In genomic region chr6:37463517-37464482, GRCm38 (mm10) we compare ENCODE assay signal across 8 mouse cellular contexts. TPM values are rescaled to one million over a fixed set of nuclear protein-coding genes. Genes with fewer than 3 reads are reported as not detected.
DNase-seq lines count a peak whose midpoint lies in the region; ATAC-seq and TF ChIP-seq lines count a peak whose summit lies in the region.
"Not testable (repeated sequence)": the region's sequence is repeated elsewhere in the genome, so short reads cannot be mapped to it uniquely, and the experiment has no call there.

No protein-coding gene starts in this region.

- TF ChIP-seq POLR2A in liver, adult 2 months (IDR thresholded peaks at IDR 0.05; ENCODE audit: extremely low read depth, insufficient read depth, low read length) = not testable (repeated sequence)

- not testable (repeated sequence) for TF ChIP-seq EP300 in heart, postnatal 0 days (IDR thresholded peaks at IDR 0.05; ENCODE audit: low read depth)

- H3K4me3 ChIP-seq in forebrain, embryonic 13.5 days = peak overlapping the region; percentile 42
- H3K4me3 ChIP-seq in heart, postnatal 0 days (ENCODE audit: low read depth, low read length) = peak overlapping the region; percentile 36
- peak overlapping the region; percentile 47 for H3K4me3 ChIP-seq in kidney, embryonic 16.5 days (ENCODE audit: low read length)
- not testable (repeated sequence) for H3K4me3 ChIP-seq in liver, adult 2 months (ENCODE audit: insufficient read depth, low read depth, low read length)
- H3K4me3 ChIP-seq in midbrain, embryonic 14.5 days (replicated peaks; ENCODE audit: low read depth, low read length) = peak overlapping the region; percentile 33

- H3K27me3 ChIP-seq in forebrain, embryonic 13.5 days; heart, postnatal 0 days (ENCODE audit: control insufficient read depth, insufficient read depth, low read length); kidney, embryonic 16.5 days (ENCODE audit: insufficient read depth, low read length); liver, adult 2 months (ENCODE audit: control insufficient read depth, insufficient read depth, low read length); midbrain, embryonic 14.5 days (ENCODE audit: control insufficient read depth, insufficient read depth, low read length): not testable (repeated sequence)

- H3K4me1 ChIP-seq in forebrain, embryonic 13.5 days; heart, postnatal 0 days (ENCODE audit: control insufficient read depth, insufficient read depth); kidney, embryonic 16.5 days (ENCODE audit: insufficient read depth, low read length); liver, adult 2 months (ENCODE audit: control insufficient read depth, insufficient read depth, low read length); midbrain, embryonic 14.5 days (ENCODE audit: control insufficient read depth, insufficient read depth, low read length): not testable (repeated sequence)

- H3K79me2 ChIP-seq in liver, adult 2 months (ENCODE audit: control insufficient read depth, insufficient read depth, low read length) = not testable (repeated sequence)

- 0% methylated on average over 7 of the region's 25 CpGs for WGBS in forebrain, embryonic 13.5 days
- WGBS in heart, postnatal 0 days = under 1% methylated on average over 7 of the region's 25 CpGs
- 0% methylated on average over 6 of the region's 25 CpGs for WGBS in kidney, embryonic 16.5 days
- WGBS in liver, adult 2 months = 0% methylated on average over 7 of the region's 25 CpGs
- WGBS in midbrain, embryonic 14.5 days = under 1% methylated on average over 7 of the region's 25 CpGs

- DNase-seq in CD4-positive, CD25-positive, alpha-beta regulatory T cell, adult 2 months (ENCODE audit: low read depth, low spot score) = peak; percentile 91
- DNase-seq in cerebellum, adult 11 months = peak; percentile 43
- peak; percentile 96 for DNase-seq in heart, postnatal 0 days (ENCODE audit: low spot score)
- DNase-seq in liver, adult 2 months (ENCODE audit: extremely low read depth, low read depth, low spot score) = peak; percentile 76
- DNase-seq in midbrain, embryonic 14.5 days = peak; percentile 83
- peak; percentile 54 for DNase-seq in spleen, adult 12 weeks (ENCODE audit: low spot score)

- 0 out of 2 replicates have a peak overlapping the region, but pooled peaks have one; percentile 19 for H3K27ac ChIP-seq in forebrain, embryonic 13.5 days
- peak overlapping the region; percentile 47; the same call in 1 of the 2 replicates for H3K27ac ChIP-seq in heart, postnatal 0 days (ENCODE audit: low read depth)
- peak overlapping the region; percentile 9; the same call in 1 of the 2 replicates for H3K27ac ChIP-seq in kidney, embryonic 16.5 days (ENCODE audit: low read length)
- H3K27ac ChIP-seq in liver, adult 2 months (replicated peaks; ENCODE audit: insufficient read depth, low read depth, low read length); midbrain, embryonic 14.5 days (replicated peaks; ENCODE audit: low read depth, low read length): not testable (repeated sequence)

- TF ChIP-seq CTCF in heart, postnatal 0 days (IDR thresholded peaks at IDR 0.05; ENCODE audit: low read depth) = peak; percentile 62
- TF ChIP-seq CTCF in liver, adult 2 months (IDR thresholded peaks at IDR 0.05; ENCODE audit: low read depth, low read length) = not testable (repeated sequence)

- H3K4me2 ChIP-seq in forebrain, embryonic 13.5 days = peak overlapping the region; percentile 61
- peak overlapping the region; percentile 41 for H3K4me2 ChIP-seq in heart, postnatal 0 days (ENCODE audit: low read depth, low read length)
- peak overlapping the region; percentile 61 for H3K4me2 ChIP-seq in kidney, embryonic 16.5 days (replicated peaks; ENCODE audit: low read depth, low read length)
- peak overlapping the region; percentile 51 for H3K4me2 ChIP-seq in midbrain, embryonic 14.5 days (ENCODE audit: low read length)

- peak; percentile 96 for ATAC-seq in forebrain, embryonic 13.5 days
- peak; percentile 96 for ATAC-seq in heart, postnatal 0 days (ENCODE audit: insufficient read depth, low read depth)
- peak; percentile 96 for ATAC-seq in kidney, embryonic 16.5 days (ENCODE audit: low FRiP score, low TSS enrichment)
- ATAC-seq in midbrain, embryonic 14.5 days (ENCODE audit: low FRiP score, low TSS enrichment) = peak; percentile 91

- H3K36me3 ChIP-seq in forebrain, embryonic 13.5 days (ENCODE audit: poor library complexity, severe bottlenecking); heart, postnatal 0 days (replicated peaks; ENCODE audit: control insufficient read depth, insufficient read depth, low read length); kidney, embryonic 16.5 days (ENCODE audit: insufficient read depth, low read length); liver, adult 2 months (ENCODE audit: control insufficient read depth, insufficient read depth, low read length); midbrain, embryonic 14.5 days (ENCODE audit: control insufficient read depth, insufficient read depth, low read length): not testable (repeated sequence)

- H3K9me3 ChIP-seq in forebrain, embryonic 13.5 days (replicated peaks); heart, postnatal 0 days (replicated peaks; ENCODE audit: control insufficient read depth, low read length); kidney, embryonic 16.5 days (ENCODE audit: low read length); midbrain, embryonic 14.5 days (ENCODE audit: control insufficient read depth, low read length): not testable (repeated sequence)

- not testable (repeated sequence) for H3K9ac ChIP-seq in forebrain, embryonic 13.5 days; heart, postnatal 0 days (replicated peaks; ENCODE audit: low read depth, low read length); kidney, embryonic 16.5 days (replicated peaks; ENCODE audit: low read length); liver, adult 2 months (ENCODE audit: low read depth, low read length); midbrain, embryonic 14.5 days (replicated peaks; ENCODE audit: low read length)

RNA-seq across cellular contexts. Expression of gene Creb3l2, which starts 21.9 kb away (rescaled TPM):
- 2.0 and 2.1 TPM in 2 replicates for polyA plus RNA-seq in forebrain, embryonic 13.5 days (2015; fragmentation: Nextera tagmentation; extraction: Ambion mirVana)
- total RNA-seq in heart, postnatal 0 days (2014; rRNA removed; ENCODE audit: low replicate concordance) = 32.4 and 39.7 TPM in 2 replicates
- polyA plus RNA-seq in heart, postnatal 0 days (2015; fragmentation: Nextera tagmentation; extraction: Ambion mirVana) = 16.3 TPM in 2 replicates
- polyA plus RNA-seq in kidney, embryonic 16.5 days (2015; fragmentation: Nextera tagmentation; extraction: Ambion mirVana) = 31.7 and 34.9 TPM in 2 replicates
- 2.7 and 4.4 TPM in 2 replicates for total RNA-seq in liver, adult 2 months (2014; rRNA removed)
- polyA plus RNA-seq in liver, adult 2 months (2012; rRNA removed) = 5.1 and 6.6 TPM in 2 replicates
- 1.6 and 3.2 TPM in 2 replicates for polyA plus RNA-seq in midbrain, embryonic 14.5 days (2014; fragmentation: Nextera tagmentation; extraction: Ambion mirVana)

Comparison
In these comparisons a context has a peak if more than half of its experiments do, and no peak if none do; other contexts are left out.
1. DNase-seq: peak in every context shown above with its lines; median percentile 96 in heart, postnatal 0 days; 91 in CD4-positive, CD25-positive, alpha-beta regulatory T cell, adult 2 months; 83 in midbrain, embryonic 14.5 days; 76 in liver, adult 2 months; 54 in spleen, adult 12 weeks; 43 in cerebellum, adult 11 months.